Mouse (Mus musculus): ENCODE measurements around the gene Ros1. TPM values are rescaled to one million over a fixed set of nuclear protein-coding genes. Genes with fewer than 3 reads are reported as not detected.

Ros1 gene
- total RNA-seq (2012; rRNA removed): 0.04 TPM in 1 of 2 replicates, not detected in the other

DNA sequence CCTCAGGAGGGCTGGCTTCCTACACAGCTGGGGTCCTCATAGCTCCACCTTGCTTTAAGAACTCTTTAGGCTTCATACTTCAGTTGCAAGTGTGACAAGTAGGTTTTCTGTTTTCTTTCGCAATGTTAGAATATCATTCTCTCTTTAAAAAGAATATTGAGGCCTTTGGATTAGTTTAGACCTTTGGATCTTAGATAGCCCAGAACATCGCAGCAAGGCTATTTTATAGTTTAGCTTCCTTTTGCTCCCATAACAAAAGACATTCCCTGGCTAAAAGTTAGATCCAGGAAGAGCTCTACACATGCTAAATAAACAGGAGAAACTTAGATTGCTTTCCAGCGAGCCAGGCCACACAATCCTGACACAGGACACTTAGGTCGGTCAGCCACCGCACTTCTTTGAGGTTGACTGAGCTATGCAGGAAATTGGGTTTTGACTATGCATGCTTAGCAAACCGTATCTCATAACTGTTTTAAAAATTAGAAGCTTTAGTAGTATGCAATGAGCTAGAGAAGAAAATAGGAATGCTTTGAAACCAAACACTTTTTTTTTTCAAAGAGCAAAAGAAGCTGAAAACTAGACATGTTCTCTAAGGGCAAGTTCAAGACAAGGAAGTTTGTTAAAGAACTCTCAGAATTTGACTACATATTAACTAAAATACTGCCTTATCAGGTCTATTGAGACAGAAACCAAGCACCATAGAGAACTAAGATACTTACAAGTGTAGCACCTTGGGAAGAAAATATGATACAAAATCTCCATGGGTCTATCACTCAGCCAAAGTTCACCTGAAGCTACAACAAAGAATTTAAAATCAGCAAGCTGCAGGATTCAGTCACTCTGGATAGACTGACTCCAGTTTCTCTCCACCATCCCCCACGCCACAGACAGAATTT, at the start of gene Ros1:
TSS of gene Ros1 (minus strand) at position 288 of the 896 bp plus-strand sequence.
- Histone ChIP-seq H3K4me1 (ENCODE audit: control insufficient read depth in 2 of 2, insufficient read depth in 2 of 2, low read length in 2 of 2, poor library complexity in 1 of 2) (no peaks in the 10 kb centered on the region), H3K9me3 (ENCODE audit: control insufficient read depth, insufficient read depth, low read depth, low read length) (no peaks in the 10 kb centered on the region), H3K4me3 (ENCODE audit: insufficient read depth in 1 of 2, low read depth in 1 of 2, low read length in 2 of 2, poor library complexity in 1 of 2, severe bottlenecking in 1 of 2) (no peak within 1 kb of the TSS), H3K9ac (ENCODE audit: insufficient read depth, low read depth, low read length, poor library complexity, severe bottlenecking) (no peak within 1 kb of the TSS), H3K27ac (ENCODE audit: insufficient read depth, low read depth, low read length, poor library complexity, severe bottlenecking) (no peak within 1 kb of the TSS), H3K36me3 (ENCODE audit: control insufficient read depth, insufficient read depth, low read length, poor library complexity, severe bottlenecking) (no peaks in the 10 kb centered on the region)
- DNase-seq (ENCODE audit: low read depth, low spot score): no peak
- TF ChIP-seq HCFC1 (IDR thresholded peaks at IDR 0.05; ENCODE audit: borderline replicate concordance, insufficient read depth, low read length) (no peak), MAFK (IDR thresholded peaks at IDR 0.05; ENCODE audit: insufficient read depth, low read depth, low read length) (no peak), ZC3H11A (IDR thresholded peaks at IDR 0.05; ENCODE audit: borderline replicate concordance, low read depth, low read length) (no peak), ZNF384 (IDR thresholded peaks at IDR 0.05; ENCODE audit: low read depth, low read length) (no peak), CHD2 (IDR thresholded peaks at IDR 0.05; ENCODE audit: low read depth, low read length) (no peak)
- in situ Hi-C loops (cut with MboI; ENCODE audit: low sequenced_read_pairs in 2 of 2, unreplicated experiment in 2 of 2): no loop called here

DNA sequence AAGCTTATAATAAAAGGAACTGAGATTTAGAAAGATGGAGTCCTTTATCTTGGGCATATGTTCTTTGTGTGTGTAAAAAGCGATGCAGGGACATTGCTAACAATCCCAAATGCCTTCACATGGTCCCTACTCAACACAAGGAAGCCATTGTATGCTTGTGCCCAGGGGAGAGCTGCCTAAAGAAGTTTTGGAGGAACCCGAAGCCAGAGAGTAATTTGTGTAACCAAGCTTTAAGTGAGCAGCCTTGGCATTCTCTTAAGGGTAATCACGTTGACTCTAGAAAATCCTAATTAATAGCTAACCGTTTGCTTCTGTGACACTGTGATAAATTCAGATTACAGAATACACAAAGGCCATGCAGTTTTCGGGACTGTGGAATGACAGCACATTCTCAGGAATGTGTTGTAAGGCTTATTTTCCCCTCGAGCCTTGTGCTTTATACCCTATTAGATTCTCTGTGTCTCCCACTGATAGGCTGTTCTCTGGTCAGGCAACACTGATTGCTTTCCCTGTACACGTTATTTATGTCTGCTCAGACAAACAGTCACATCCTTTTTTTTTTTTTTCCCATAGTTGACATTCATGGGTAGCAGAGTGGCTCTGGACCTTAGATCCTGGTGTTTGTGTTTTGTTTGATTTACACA, 47.8 kb upstream of the Ros1 start:
- H3K27ac ChIP-seq (ENCODE audit: insufficient read depth, low read depth, low read length, poor library complexity, severe bottlenecking): no peak overlapping the region
- DNase-seq (ENCODE audit: low read depth, low spot score): no peak
- H3K4me1 ChIP-seq (ENCODE audit: control insufficient read depth in 2 of 2, insufficient read depth in 2 of 2, low read length in 2 of 2, poor library complexity in 1 of 2): peaks cover 6 to 11% of the 10 kb centered on the region in 2 experiments
- TF ChIP-seq ZNF384 (IDR thresholded peaks at IDR 0.05; ENCODE audit: low read depth, low read length): no peak
- no peak for TF ChIP-seq ZC3H11A (IDR thresholded peaks at IDR 0.05; ENCODE audit: borderline replicate concordance, low read depth, low read length)
- TF ChIP-seq CHD2 (IDR thresholded peaks at IDR 0.05; ENCODE audit: low read depth, low read length): no peak
- TF ChIP-seq MAFK (IDR thresholded peaks at IDR 0.05; ENCODE audit: insufficient read depth, low read depth, low read length): no peak
- TF ChIP-seq HCFC1 (IDR thresholded peaks at IDR 0.05; ENCODE audit: borderline replicate concordance, insufficient read depth, low read length): no peak
- H3K4me3 ChIP-seq (ENCODE audit: insufficient read depth in 1 of 2, low read depth in 1 of 2, low read length in 2 of 2, poor library complexity in 1 of 2, severe bottlenecking in 1 of 2): no peak overlapping the region
- H3K9me3 ChIP-seq (ENCODE audit: control insufficient read depth, insufficient read depth, low read depth, low read length): no peaks in the 10 kb centered on the region
- no peak overlapping the region for H3K9ac ChIP-seq (ENCODE audit: insufficient read depth, low read depth, low read length, poor library complexity, severe bottlenecking)
- H3K36me3 ChIP-seq (ENCODE audit: control insufficient read depth, insufficient read depth, low read length, poor library complexity, severe bottlenecking): peaks cover 2% of the 10 kb centered on the region; the same call in 1 of the 2 replicates
- in situ Hi-C loops (cut with MboI; ENCODE audit: low sequenced_read_pairs in 2 of 2, unreplicated experiment in 2 of 2): no loop called here

DNA sequence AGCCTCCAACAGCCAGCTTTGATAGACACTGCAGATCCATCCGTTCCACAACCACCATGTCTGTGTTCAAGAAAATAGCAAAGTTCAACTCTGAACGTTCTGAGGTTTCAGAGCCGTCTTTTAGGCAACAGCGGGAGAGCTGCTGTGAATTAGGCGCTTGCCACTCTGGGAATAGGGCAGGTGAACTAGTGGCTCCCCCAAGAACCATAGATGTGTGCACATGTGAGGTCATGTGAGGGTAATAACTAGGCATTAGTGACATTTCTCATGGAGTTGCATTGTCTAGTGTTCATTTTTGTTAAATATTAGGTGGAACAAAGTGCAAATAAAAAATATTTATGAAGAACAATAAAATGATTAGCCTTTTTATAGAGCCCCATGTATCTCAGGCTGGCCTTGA, 47.0 kb upstream of the Ros1 start:
- no peaks in the 10 kb centered on the region for H3K9me3 ChIP-seq (ENCODE audit: control insufficient read depth, insufficient read depth, low read depth, low read length)
- TF ChIP-seq ZC3H11A (IDR thresholded peaks at IDR 0.05; ENCODE audit: borderline replicate concordance, low read depth, low read length) (no peak), MAFK (IDR thresholded peaks at IDR 0.05; ENCODE audit: insufficient read depth, low read depth, low read length) (no peak), CHD2 (IDR thresholded peaks at IDR 0.05; ENCODE audit: low read depth, low read length) (no peak), HCFC1 (IDR thresholded peaks at IDR 0.05; ENCODE audit: borderline replicate concordance, insufficient read depth, low read length) (no peak), ZNF384 (IDR thresholded peaks at IDR 0.05; ENCODE audit: low read depth, low read length) (no peak)
- no peak overlapping the region for H3K27ac ChIP-seq (ENCODE audit: insufficient read depth, low read depth, low read length, poor library complexity, severe bottlenecking)
- no peaks in the 10 kb centered on the region for H3K36me3 ChIP-seq (ENCODE audit: control insufficient read depth, insufficient read depth, low read length, poor library complexity, severe bottlenecking)
- H3K4me1 ChIP-seq (ENCODE audit: control insufficient read depth in 2 of 2, insufficient read depth in 2 of 2, low read length in 2 of 2, poor library complexity in 1 of 2): peaks cover 6 to 11% of the 10 kb centered on the region in 2 experiments
- H3K4me3 ChIP-seq (ENCODE audit: insufficient read depth in 1 of 2, low read depth in 1 of 2, low read length in 2 of 2, poor library complexity in 1 of 2, severe bottlenecking in 1 of 2): no peak overlapping the region
- no peak for DNase-seq (ENCODE audit: low read depth, low spot score)
- no peak overlapping the region for H3K9ac ChIP-seq (ENCODE audit: insufficient read depth, low read depth, low read length, poor library complexity, severe bottlenecking)
- in situ Hi-C loops (cut with MboI; ENCODE audit: low sequenced_read_pairs in 2 of 2, unreplicated experiment in 2 of 2): no loop called here

DNA sequence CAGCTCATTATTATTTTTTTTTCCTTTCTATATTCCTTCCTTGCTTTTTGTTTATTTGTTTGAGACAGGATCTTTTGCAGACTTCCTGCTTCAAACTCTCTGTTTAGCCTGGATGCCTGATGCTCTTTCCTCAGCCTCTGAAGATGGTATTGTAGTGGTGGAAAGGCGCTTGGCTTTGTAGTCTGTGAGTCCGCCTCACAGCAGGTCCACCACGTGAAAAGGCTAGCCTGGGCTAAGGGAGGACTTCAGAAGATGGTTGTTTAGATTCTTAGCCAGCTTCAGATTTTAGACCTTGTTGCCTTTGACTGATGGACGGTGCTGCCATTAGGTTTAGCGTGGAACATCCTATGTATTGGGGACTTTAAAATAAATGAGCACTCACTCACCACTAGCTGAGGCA, 40.4 kb upstream of the Ros1 start:
- Histone ChIP-seq H3K36me3 (ENCODE audit: control insufficient read depth, insufficient read depth, low read length, poor library complexity, severe bottlenecking) (no peaks in the 10 kb centered on the region), H3K9me3 (ENCODE audit: control insufficient read depth, insufficient read depth, low read depth, low read length) (no peaks in the 10 kb centered on the region), H3K4me3 (ENCODE audit: insufficient read depth in 1 of 2, low read depth in 1 of 2, low read length in 2 of 2, poor library complexity in 1 of 2, severe bottlenecking in 1 of 2) (no peak overlapping the region; a peak in 1 of 4 replicates), H3K9ac (ENCODE audit: insufficient read depth, low read depth, low read length, poor library complexity, severe bottlenecking) (no peak overlapping the region), H3K4me1 (ENCODE audit: control insufficient read depth in 2 of 2, insufficient read depth in 2 of 2, low read length in 2 of 2, poor library complexity in 1 of 2) (peaks cover 2 to 8% of the 10 kb centered on the region in 2 experiments; a peak in 2 of 4 replicates), H3K27ac (ENCODE audit: insufficient read depth, low read depth, low read length, poor library complexity, severe bottlenecking) (no peak overlapping the region)
- in situ Hi-C loops (cut with MboI; ENCODE audit: low sequenced_read_pairs in 2 of 2, unreplicated experiment in 2 of 2): no loop called here
- no peak for TF ChIP-seq CHD2 (IDR thresholded peaks at IDR 0.05; ENCODE audit: low read depth, low read length)
- no peak for TF ChIP-seq MAFK (IDR thresholded peaks at IDR 0.05; ENCODE audit: insufficient read depth, low read depth, low read length)
- no peak for TF ChIP-seq ZC3H11A (IDR thresholded peaks at IDR 0.05; ENCODE audit: borderline replicate concordance, low read depth, low read length)
- DNase-seq (ENCODE audit: low read depth, low spot score): no peak

Data from ES-E14 (cell line).